Mouse (Mus musculus) stomach, postnatal 0 days (tissue): Measurements from ENCODE around the gene Fam198b.

Experiments
- CTCF ChIP-seq: IDR thresholded peaks from 2 replicates; pipeline ENCODE4 v1.5.1; 2016; ENCODE audit warnings: antibody characterized with exemption, low read depth, mild to moderate bottlenecking, moderate library complexity
- EP300 ChIP-seq: optimal IDR thresholded peaks from 2 replicates; pipeline ENCODE3; 2016; ENCODE audit warnings: antibody characterized with exemption

- no peak for TF ChIP-seq CTCF
- TF ChIP-seq EP300 = no peak
These were observed 31.6 kb upstream of the Fam198b start, which contains the start of gene Tmem144 for GRCm38 (mm10) chr3:79852654-79853166.
